Mouse (Mus musculus) megakaryocyte, embryonic 14.5 days (primary cell): ENCODE data around the gene Ghrhr.

Source experiments
- FLI1 ChIP-seq: IDR thresholded peaks from 2 replicates; pipeline ENCODE4 v1.6.1; 2012; ENCODE audit warnings: low read length, inconsistent platforms, mixed read lengths
- GATA1 ChIP-seq: IDR thresholded peaks from 3 replicates; pipeline ENCODE4 v1.6.1; 2012; ENCODE audit warnings: mixed read lengths, low read length, inconsistent platforms, borderline replicate concordance

- TF ChIP-seq GATA1 (no peak), FLI1 (no peak)
Measured at GRCm38 (mm10) chr6:55376076-55376475, at the start of gene Ghrhr.
